Mouse (Mus musculus) embryonic fibroblast, embryonic 13.5 days (primary cell): ENCODE results near the gene Dok5.

Source experiments
- CTCF ChIP-seq: IDR thresholded peaks from 2 replicates; pipeline ENCODE4 v1.5.1; 2011; ENCODE audit warnings: mild to moderate bottlenecking, control low read depth, low read length, moderate library complexity, borderline replicate concordance; ENCODE audit not compliant: insufficient read depth
- POLR2A ChIP-seq: IDR thresholded peaks from 2 replicates; pipeline ENCODE4 v1.6.1; 2011; ENCODE audit warnings: low read depth, mild to moderate bottlenecking, control low read depth, low read length, moderate library complexity

GRCm38 (mm10) chr2:170734446-170734845 is 2.8 kb downstream of the Dok5 start:
- no peak for TF ChIP-seq CTCF
- no peak for TF ChIP-seq POLR2A
